Mouse (Mus musculus) limb, embryonic 12.5 days (tissue): ENCODE results near the gene Kctd4. TPM values are rescaled to one million over a fixed set of nuclear protein-coding genes. Genes with fewer than 3 reads are reported as not detected.

ENCODE experiments used
- polyA plus RNA-seq: library from polyadenylated mRNA; unstranded; fragments of >200 nt; fragmentation: Nextera tagmentation; extraction: Ambion mirVana; gene quantifications from 2 replicates; pipeline ENCODE4 v1.2.1, GENCODE M21; 2016

Gene Kctd4
- polyA plus RNA-seq, 1 experiment from 2014 or later: 1.1 TPM

Other genes starting within 250 kb of the Kctd4 start
- 26.0 and 27.0 TPM in 2 replicates for gene Cog3, start 200.5 kb upstream of the Kctd4 start, polyA plus RNA-seq
- 4.6 and 4.7 TPM in 2 replicates for gene Slc25a30, start 168.0 kb upstream of the Kctd4 start, polyA plus RNA-seq
- 994 and 1,047 TPM in 2 replicates for gene Tpt1, start 109.9 kb upstream of the Kctd4 start, polyA plus RNA-seq
- 52.5 and 52.8 TPM in 2 replicates for gene Gtf2f2, start 55.9 kb downstream of the Kctd4 start, polyA plus RNA-seq
- gene Gpalpp1, start 155.8 kb downstream of the Kctd4 start, polyA plus RNA-seq: 13.2 and 16.2 TPM in 2 replicates
- gene Nufip1, start 155.9 kb downstream of the Kctd4 start, polyA plus RNA-seq: 19.4 and 19.9 TPM in 2 replicates